Mouse (Mus musculus): ENCODE data around the gene Atp1a2.

DNA sequence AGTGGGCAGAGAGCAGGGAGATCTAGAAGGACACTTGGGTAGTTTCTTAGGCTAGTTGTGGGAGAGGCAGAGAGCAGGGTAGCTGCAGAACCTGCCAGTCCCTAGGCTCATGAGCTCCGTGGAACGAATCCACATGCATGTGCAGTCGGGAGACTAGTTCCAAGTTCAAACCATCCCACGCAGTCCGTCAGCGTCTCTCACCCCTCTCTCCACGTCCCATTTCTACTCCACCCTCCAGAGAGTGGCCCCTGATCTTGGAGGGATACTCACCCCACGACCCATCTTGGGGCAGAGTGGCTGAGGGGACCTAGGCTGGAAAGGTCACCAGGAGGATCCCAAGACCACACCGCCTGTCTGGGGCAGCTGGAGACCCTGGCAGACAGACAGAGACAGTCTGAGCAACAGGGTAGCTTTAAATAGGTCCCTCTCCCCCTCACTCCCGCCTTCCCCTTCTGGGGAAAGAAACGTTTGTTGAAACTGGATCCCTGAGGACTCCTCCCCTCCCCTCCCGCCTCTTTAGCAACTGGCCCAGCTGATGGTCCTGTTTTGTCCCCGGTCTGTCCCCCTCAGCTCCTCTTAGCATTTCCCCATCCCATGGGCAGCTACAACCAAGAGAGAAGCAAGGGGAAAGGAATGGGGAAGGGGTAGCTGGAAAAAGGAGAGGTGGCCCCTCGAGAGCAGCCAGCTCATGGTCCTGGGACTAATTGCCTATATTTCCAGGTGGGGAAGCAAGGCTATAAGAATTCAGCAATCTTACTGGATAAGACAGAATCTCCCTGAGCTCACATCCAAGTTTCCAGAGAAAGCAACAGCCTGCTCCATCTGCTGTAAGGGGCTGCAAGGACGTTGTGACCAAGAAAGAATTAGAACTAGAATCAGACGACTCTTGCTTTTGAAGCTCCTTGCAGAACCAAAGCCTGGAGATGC, at the start of gene Atp1a2:
- TF ChIP-seq MAFK (IDR thresholded peaks at IDR 0.05; ENCODE audit: insufficient read depth, low read depth, low read length) (no peak), CHD2 (IDR thresholded peaks at IDR 0.05; ENCODE audit: low read depth, low read length) (no peak), ZC3H11A (IDR thresholded peaks at IDR 0.05; ENCODE audit: borderline replicate concordance, low read depth, low read length) (no peak)

All from ES-E14 (cell line).